Mouse (Mus musculus) midbrain, embryonic 16.5 days (tissue): Measurements from ENCODE around the gene Vps8. TPM values are rescaled to one million over a fixed set of nuclear protein-coding genes. Genes with fewer than 3 reads are reported as not detected.

Experiments used
- ATAC-seq: fragments of 200-750 bp; cut with Nextera tagmentation; 2 replicates; pipeline ENCODE4 v1.8.0; 2017; ENCODE audit warnings: moderate TSS enrichment
- H3K27ac ChIP-seq: fragments of 300-500 bp; sonication (generic); 2 replicates; pipeline ENCODE4 v1.5.1; 2014; ENCODE audit warnings: mild to moderate bottlenecking, low read length, mixed read lengths
- H3K27me3 ChIP-seq: fragments of 300-500 bp; sonication (generic); 2 replicates; pipeline ENCODE4 v1.6.1; 2014; ENCODE audit warnings: low read depth, low read length, mixed read lengths; ENCODE audit not compliant: control insufficient read depth, insufficient read depth
- H3K36me3 ChIP-seq: fragments of 300-500 bp; sonication (generic); 2 replicates; pipeline ENCODE4 v1.6.1; 2014; ENCODE audit warnings: mild to moderate bottlenecking, low read length, moderate library complexity, mixed read lengths; ENCODE audit not compliant: control insufficient read depth, insufficient read depth
- H3K4me1 ChIP-seq: fragments of 300-500 bp; sonication (generic); 2 replicates; pipeline ENCODE4 v1.6.1; 2014; ENCODE audit warnings: mild to moderate bottlenecking, low read length, mixed read lengths; ENCODE audit not compliant: control insufficient read depth, insufficient read depth
- H3K4me2 ChIP-seq: fragments of 300-500 bp; sonication (generic); 2 replicates; pipeline ENCODE4 v1.6.1; 2014; ENCODE audit warnings: mild to moderate bottlenecking, low read length, mixed read lengths
- H3K4me3 ChIP-seq: fragments of 300-500 bp; sonication (generic); 2 replicates; pipeline ENCODE4 v1.5.1; 2014; ENCODE audit warnings: low read depth, mild to moderate bottlenecking, low read length, moderate library complexity, mixed read lengths
- H3K9ac ChIP-seq: fragments of 300-500 bp; sonication (generic); 2 replicates; pipeline ENCODE4 v1.6.1; 2014; ENCODE audit warnings: low read depth, low read length, mixed read lengths
- H3K9me3 ChIP-seq: fragments of 300-500 bp; sonication (generic); replicated peaks from 2 replicates; pipeline ENCODE4 v1.6.1; 2014; ENCODE audit warnings: mild to moderate bottlenecking, low read length, mixed read lengths; ENCODE audit not compliant: control insufficient read depth, poor library complexity, severe bottlenecking
- WGBS: fragments of 180-500 bp; shearing (Covaris S2); extraction: QIAGEN DNeasy Blood & Tissue Kit; methylation state at CpG from one replicate; pipeline ENCODE4 v1.1.7; 2014; 5-methylcytosine and 5-hydroxymethylcytosine counted together
- polyA plus RNA-seq: library from polyadenylated mRNA; unstranded; fragments of >200 nt; fragmentation: Nextera tagmentation; extraction: Ambion mirVana; gene quantifications from 2 replicates; pipeline ENCODE4 v1.2.1, GENCODE M21; 2015

Gene Vps8
- polyA plus RNA-seq, 1 experiment from 2014 or later: 41.2 TPM

DNA sequence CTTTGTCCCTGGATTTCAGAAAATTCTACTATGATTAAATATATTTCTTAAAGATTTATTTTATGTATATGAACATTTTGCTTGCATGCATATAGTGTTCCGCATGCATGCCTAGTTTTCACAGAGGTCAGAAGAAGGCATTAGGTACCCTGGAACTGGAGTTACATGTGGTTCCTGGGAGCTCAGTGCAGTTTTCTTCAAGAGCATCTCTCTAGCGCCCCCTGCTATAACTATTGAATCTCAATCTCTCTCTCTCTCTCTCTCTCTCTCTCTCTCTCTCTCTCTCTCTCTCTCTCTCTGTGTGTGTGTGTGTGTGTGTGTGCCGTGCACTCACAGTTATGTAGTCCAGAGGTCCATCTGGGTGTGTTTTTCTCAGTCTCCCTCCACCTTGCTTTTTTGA lies 114.4 kb downstream of the Vps8 start:
- no peak overlapping the region for H3K27ac ChIP-seq
- WGBS: 62% methylated on average over 3 of the region's 3 CpGs
- no peaks in the 10 kb centered on the region for H3K27me3 ChIP-seq
- no peaks in the 10 kb centered on the region for H3K9me3 ChIP-seq
- H3K4me3 ChIP-seq: no peak overlapping the region
- H3K4me2 ChIP-seq: no peak overlapping the region
- no peaks in the 10 kb centered on the region for H3K4me1 ChIP-seq
- no peak for ATAC-seq
- no peak overlapping the region for H3K9ac ChIP-seq
- H3K36me3 ChIP-seq: 0 out of 2 replicates have a peak, but pooled peaks cover 4% of the 10 kb centered on the region

DNA sequence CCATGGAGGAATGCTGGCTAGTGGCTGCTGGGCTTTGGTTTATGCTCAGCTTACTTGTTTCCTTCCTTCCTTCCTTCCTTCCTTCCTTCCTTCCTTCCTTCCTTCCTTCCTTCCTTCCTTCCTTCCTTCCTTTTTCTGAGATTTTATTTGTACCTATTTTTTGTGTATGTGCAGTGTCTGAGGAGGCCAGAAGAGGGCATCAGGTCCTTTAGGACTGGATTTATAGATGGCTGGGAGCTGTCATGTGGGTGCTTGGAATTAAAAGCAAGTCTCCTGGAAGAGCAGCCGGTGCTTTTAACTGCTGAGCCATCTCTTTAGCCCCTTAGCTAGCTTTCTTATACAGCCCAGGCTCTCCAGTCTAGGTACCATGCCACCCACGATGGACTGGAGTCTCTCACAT lies 116.0 kb downstream of the Vps8 start:
- Histone ChIP-seq H3K27ac (no peak overlapping the region), H3K4me3 (no peak overlapping the region), H3K4me2 (no peak overlapping the region), H3K4me1 (no peaks in the 10 kb centered on the region), H3K36me3 (no peaks in the 10 kb centered on the region), H3K9ac (no peak overlapping the region), H3K27me3 (no peaks in the 10 kb centered on the region), H3K9me3 (no peaks in the 10 kb centered on the region)
- no peak for ATAC-seq
- WGBS: 36% methylated on average over 2 of the region's 2 CpGs

DNA sequence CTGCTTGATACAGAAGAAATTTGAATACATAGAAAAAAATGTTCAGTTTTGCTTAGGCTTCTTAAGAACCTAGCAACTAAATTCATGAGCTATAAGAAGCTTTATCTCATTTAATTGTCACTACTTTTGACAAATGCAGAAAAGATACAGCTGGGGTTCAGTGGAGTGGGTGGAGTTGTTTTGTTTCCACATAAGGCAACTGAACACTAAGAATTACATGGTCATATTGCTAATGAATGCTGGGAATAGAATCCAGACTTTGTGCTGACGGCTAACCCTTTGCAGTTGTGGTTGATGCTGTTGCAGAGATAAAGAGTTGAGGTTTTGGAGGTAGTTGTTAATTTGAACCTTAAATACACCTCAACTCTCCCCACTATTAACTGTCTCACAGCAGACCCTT lies 119.6 kb downstream of the Vps8 start:
- Histone ChIP-seq H3K9ac (no peak overlapping the region), H3K36me3 (0 out of 2 replicates have a peak, but pooled peaks cover 2% of the 10 kb centered on the region), H3K9me3 (no peaks in the 10 kb centered on the region), H3K27me3 (no peaks in the 10 kb centered on the region), H3K4me2 (no peak overlapping the region), H3K4me3 (no peak overlapping the region), H3K27ac (no peak overlapping the region), H3K4me1 (no peaks in the 10 kb centered on the region)
- ATAC-seq: no peak
- 42% methylated on average over 1 of the region's 1 CpGs for WGBS

DNA sequence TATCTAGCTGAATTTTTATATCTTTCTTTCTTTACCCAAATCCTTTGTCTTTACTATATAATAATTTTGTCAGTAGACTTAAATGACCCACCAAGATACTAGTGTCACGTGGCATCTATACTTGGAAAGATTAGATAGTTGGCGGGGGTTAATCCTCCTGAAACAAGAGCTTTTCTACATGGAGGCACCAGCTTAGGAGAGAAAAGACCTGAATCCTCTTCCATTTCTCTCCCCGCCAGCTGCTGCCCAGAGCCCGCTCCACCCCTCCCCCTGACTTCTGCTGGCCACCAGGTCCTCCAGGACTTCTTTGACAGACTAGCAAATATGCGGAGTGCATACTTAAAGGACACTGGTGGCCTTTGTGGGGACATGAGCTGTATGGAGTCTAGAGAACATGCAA lies 124.5 kb downstream of the Vps8 start:
- no peak overlapping the region for H3K4me2 ChIP-seq
- ATAC-seq: no peak
- 55% methylated on average over 5 of the region's 5 CpGs for WGBS
- H3K27ac ChIP-seq: no peak overlapping the region
- no peaks in the 10 kb centered on the region for H3K9me3 ChIP-seq
- no peaks in the 10 kb centered on the region for H3K27me3 ChIP-seq
- H3K36me3 ChIP-seq: 0 out of 2 replicates have a peak, but pooled peaks cover 2% of the 10 kb centered on the region
- H3K4me1 ChIP-seq: peaks cover 5% of the 10 kb centered on the region; the same call in 1 of the 2 replicates
- no peak overlapping the region for H3K9ac ChIP-seq
- no peak overlapping the region for H3K4me3 ChIP-seq

DNA sequence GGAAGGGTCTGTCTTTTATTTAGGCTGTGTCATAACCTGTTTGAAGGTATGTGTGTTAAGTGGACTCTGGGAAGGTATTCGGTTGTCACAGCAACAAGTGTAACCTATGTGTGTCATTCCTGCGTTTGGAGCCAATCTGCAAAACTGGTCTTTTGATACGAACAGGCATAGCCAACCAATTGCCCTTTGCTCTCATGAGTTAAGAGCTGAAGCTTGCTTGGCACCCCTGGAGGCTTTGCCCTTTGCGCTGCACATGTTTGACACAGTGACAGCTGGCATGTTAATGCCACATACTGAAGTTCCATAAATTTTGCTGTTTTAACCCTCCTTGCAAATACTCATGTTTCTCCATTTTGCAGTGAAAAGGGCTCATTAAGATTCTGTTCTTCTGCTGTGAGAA lies 126.8 kb downstream of the Vps8 start:
- 76% methylated on average over 4 of the region's 4 CpGs for WGBS
- peaks cover 5% of the 10 kb centered on the region; the same call in 1 of the 2 replicates for H3K4me1 ChIP-seq
- no peak for ATAC-seq

DNA sequence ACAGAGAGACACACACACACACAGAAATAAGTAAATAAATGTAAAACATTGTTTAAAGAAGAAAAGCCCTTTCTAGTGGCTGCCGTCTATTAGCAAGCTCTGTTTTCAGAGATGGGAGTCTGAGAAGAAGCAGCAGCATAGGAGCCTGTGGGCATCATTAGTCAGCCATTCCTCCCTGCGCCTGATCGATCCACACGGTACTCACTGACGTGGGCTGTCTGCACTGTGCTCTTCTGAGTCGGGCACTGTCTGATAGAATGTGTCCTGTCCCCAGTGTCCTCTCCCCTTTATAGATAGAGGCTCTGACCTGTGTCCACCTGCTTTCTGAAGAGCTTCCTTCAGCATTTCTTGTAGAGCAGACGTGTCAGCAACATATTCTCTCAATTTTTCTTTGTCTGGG lies 127.5 kb downstream of the Vps8 start:
- Histone ChIP-seq H3K4me3 (no peak overlapping the region), H3K4me1 (peaks cover 5% of the 10 kb centered on the region; the same call in 1 of the 2 replicates), H3K27ac (peak overlapping the region; percentile 64), H3K4me2 (no peak overlapping the region), H3K27me3 (no peaks in the 10 kb centered on the region), H3K9ac (no peak overlapping the region), H3K9me3 (no peaks in the 10 kb centered on the region), H3K36me3 (0 out of 2 replicates have a peak, but pooled peaks cover 2% of the 10 kb centered on the region)
- WGBS: 73% methylated on average over 7 of the region's 7 CpGs
- peak; percentile 80 for ATAC-seq

More for the DNA sequence above, 126.8 kb downstream of the Vps8 start:
- Histone ChIP-seq H3K9ac (no peak overlapping the region), H3K36me3 (0 out of 2 replicates have a peak, but pooled peaks cover 2% of the 10 kb centered on the region), H3K4me3 (no peak overlapping the region), H3K27me3 (no peaks in the 10 kb centered on the region), H3K4me2 (no peak overlapping the region), H3K9me3 (no peaks in the 10 kb centered on the region), H3K27ac (peak overlapping the region; percentile 64; the same call in 1 of the 2 replicates)

DNA sequence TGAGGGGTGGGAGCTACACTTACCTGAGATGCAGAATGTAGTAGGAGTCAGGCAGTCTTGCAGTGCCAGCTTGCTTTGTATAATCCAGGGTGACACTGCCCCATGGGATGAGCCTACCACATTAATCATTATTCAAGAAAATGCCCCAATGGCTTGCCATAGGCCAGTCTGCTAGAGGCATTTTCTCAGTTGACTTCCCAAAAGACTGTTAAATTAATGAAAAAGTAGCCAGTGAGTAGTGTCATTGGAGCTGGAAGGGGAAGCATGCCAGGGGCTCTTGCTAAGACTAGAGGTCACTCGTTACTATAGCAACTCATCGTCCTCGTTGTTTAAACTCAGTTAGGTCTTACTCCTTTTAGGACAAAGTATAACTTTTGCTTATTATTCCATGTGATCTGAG lies 130.6 kb downstream of the Vps8 start:
- WGBS: 82% methylated on average over 3 of the region's 3 CpGs
- H3K27ac ChIP-seq: no peak overlapping the region
- no peak overlapping the region for H3K4me2 ChIP-seq
- no peaks in the 10 kb centered on the region for H3K27me3 ChIP-seq
- H3K9me3 ChIP-seq: no peaks in the 10 kb centered on the region
- ATAC-seq: no peak
- no peak overlapping the region for H3K4me3 ChIP-seq
- peaks cover 5% of the 10 kb centered on the region; the same call in 1 of the 2 replicates for H3K4me1 ChIP-seq
- H3K36me3 ChIP-seq: no peaks in the 10 kb centered on the region
- H3K9ac ChIP-seq: no peak overlapping the region

DNA sequence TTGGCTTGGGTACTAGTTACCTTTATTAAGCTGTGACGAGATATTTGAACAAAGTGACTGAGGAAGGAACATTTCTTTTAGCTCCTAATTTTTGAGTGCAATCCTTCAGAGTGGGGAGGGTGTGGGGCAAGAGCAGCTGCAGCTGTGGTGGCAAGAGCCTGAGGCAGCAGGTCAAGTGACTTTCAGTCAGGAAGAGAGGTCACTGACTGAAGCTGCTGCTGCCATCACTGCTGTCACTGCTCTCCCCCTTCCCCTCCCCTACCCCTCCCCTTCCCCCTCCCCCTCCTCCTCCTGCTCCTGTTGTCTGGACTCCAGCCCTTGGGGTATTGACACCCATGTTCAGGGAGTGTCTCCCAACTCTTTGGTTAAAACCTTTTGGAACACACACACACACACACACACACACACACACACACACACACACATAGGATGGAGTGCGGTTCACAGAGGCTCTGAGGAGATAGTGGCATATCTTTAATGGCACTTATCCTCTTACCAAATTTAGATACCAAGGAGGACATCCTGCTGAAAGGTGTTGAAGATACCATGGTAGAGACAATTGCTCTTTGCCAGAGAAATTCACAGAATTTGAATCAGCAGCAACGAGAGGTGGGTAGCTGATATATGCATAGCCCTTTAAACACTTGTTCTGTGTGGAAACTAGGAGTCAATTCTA lies 139.8 kb downstream of the Vps8 start:
- Histone ChIP-seq H3K27me3 (no peaks in the 10 kb centered on the region), H3K4me3 (no peak overlapping the region), H3K4me2 (no peak overlapping the region), H3K27ac (no peak overlapping the region), H3K9me3 (no peaks in the 10 kb centered on the region), H3K9ac (no peak overlapping the region), H3K36me3 (peaks cover 11% of the 10 kb centered on the region), H3K4me1 (no peaks in the 10 kb centered on the region)
- ATAC-seq: no peak
- WGBS: 85% methylated on average over 3 of the region's 3 CpGs

DNA sequence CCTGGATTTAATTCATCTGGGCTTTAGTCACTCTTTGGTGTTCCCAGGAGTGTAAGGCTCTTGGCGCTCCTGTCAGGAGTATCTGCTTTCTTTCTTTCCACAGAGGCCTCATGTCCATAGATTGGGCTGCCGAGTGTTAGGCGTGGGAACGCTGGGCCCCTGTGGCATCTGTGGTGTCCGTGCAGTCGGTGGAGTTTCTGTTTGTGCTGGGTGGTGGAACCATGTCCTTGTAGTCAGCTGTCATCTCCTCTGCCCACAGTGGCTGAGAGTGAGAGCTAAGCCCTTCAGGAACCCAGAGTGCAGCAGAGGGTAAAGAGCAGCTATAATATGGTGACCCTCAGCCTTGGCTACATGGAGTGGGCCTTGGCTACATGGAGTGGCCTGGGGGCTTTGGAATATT lies 140.4 kb downstream of the Vps8 start:
- H3K4me1 ChIP-seq: no peaks in the 10 kb centered on the region
- no peak for ATAC-seq
- peaks cover 14% of the 10 kb centered on the region for H3K36me3 ChIP-seq
- H3K4me2 ChIP-seq: no peak overlapping the region
- no peak overlapping the region for H3K27ac ChIP-seq
- no peak overlapping the region for H3K9ac ChIP-seq
- H3K4me3 ChIP-seq: no peak overlapping the region
- WGBS: 93% methylated on average over 6 of the region's 6 CpGs
- H3K27me3 ChIP-seq: no peaks in the 10 kb centered on the region
- no peaks in the 10 kb centered on the region for H3K9me3 ChIP-seq
